Mouse (Mus musculus) spleen, postnatal 36 days (tissue): ENCODE measurements around the gene Exoc6b.

Source experiments
- DNase-seq, 2 experiments: peaks; one replicate each; pipeline ENCODE4 v3.0.0; 2022; ENCODE audit warnings: low spot score in 2 of 2, mixed read lengths in 1 of 2

Gene Exoc6b

DNA sequence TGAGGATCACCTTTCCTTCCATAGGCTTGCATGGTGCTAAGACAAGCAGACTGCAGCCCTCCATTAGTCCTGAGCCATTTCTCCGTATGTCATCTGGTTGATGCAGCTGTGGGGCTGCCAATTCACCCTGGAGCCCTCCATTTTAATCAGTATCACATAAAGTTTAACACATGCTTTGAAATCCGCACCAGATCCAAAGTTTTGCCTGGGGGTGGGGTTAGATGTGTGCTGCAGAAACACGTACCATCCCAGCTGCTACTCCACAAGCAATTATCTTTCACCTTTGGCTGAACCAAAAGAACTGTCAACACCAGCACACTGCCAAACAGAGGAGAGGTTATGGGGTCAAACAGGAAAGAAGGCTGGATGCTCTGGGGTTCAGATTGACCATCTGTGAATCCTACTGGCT is 92.7 kb downstream of the Exoc6b start:
- no peak for DNase-seq

DNA sequence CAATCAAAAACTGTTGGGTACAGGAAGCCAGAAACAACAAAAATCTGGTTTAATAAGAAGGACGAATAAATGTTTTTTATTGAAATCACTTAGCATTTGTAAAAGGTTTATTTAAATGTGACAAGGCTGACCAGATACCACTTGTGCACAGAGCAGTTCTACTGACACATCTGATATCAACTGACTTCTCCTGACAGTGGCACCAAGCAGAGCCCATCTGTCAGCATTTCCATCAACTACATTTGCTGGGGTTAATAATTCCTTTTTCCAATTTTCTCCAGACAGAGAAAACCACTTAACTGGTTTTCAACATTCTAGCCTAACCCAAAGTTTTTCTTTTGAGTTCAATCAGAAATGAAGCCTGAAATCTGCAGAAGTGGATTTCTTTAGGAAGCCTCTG is 100.8 kb downstream of the Exoc6b start:
- no peak for DNase-seq

DNA sequence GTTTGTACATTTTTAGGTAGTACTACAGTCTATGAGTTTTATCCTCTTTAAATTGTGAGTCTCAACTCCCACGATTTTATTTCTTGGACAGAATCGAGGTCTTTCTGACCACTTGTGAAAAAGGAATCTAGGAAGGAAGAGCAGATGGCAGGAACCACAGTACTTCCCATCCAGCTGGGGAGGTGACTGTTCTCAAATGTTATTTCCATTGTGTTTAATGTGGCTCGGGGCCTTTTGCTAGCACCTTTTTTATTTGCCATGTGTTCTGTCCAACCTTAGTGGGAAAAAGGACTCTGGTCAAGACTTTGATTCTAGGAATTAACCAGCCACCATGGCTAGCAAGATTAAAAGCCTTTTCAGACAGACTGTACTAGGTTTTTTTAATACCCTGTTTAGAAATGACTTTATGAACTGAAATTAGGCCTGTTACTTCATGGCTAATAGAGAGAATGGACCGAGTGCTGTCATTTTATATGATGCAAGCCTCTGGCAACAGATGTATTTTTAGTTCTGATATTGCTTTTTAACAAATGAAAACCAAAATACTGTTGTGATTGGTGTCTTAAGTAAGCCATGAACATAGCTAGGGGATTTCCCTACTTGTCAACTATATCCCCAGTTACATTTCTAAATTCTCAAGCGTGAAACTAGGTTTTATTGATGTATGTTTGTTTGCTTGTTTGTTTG is 104.4 kb downstream of the Exoc6b start:
- DNase-seq = no peak

DNA sequence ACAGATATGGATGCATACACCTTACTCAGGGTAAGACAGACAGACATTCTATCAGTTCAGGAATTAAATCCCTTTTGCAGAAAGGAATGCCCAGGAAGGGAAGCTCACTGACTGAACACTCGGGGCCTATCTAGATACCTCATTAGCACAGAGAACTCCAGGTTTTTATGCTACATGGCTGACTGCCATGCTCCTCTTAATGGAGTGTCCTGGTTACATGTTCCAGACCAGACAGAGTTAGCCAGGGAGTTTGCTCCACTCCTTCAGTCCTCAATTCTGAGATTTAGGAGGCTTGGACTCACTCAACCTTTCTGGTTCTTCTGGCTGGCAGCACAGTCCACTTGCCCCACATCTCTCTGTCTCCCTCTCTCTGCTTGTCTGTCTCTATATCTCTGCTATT is 106.3 kb downstream of the Exoc6b start:
- DNase-seq = no peak

DNA sequence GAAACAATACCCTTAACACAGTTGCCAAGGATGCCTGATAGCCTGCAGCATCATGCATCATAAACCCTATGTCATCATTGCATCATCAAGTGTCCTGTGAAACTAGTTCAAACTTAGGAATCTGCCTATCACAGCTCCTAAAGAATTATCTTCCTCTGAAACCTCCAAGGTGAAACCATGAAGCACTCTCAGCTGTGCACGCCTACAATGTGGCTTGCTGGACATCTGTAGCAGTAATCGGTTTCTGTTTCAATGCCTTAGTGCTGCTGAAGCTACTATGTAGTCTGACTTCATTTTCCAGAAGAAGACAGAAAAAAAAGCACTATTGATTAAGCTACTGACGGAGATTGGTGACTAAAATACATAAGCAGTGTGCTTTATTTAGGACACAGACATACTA is 107.5 kb downstream of the Exoc6b start:
- no peak for DNase-seq

DNA sequence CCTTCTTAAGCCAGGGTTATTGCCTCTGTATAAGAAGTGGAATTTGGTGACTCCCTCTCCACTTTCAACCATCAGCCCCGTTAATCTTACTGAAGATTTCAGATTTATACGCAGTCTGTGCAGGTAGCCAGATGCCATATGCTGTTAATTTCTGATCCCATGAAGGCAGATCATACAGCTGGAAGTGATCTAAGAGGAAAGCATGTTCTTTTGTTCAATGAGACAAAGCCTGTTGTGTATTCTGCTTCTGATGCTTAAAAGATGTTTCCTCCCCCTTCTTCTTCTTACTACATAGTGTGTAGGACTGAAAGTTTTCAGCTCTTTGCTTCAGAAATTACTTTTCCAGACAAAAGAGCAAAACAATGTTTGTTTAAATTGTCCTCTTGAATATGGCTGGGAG is 109.8 kb downstream of the Exoc6b start:
- DNase-seq = no peak

DNA sequence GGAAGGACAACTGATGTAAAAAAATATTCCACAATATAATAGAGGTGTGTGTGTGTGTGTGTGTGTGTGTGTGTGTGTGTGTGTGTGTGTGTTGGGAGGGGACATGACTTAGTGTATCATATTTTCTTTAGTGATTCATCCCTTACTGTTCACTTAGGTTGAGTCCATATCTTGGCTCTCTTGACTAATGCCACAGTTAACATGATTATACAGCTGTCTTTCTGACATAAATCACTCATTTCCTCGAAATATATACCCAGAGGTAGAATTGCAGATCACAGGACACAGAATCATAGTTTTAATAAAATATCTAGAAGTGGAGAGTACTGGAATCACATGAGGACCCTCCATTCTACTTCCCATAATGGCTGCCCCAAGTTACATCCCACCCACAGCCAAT is 117.7 kb downstream of the Exoc6b start:
- no peak for DNase-seq

DNA sequence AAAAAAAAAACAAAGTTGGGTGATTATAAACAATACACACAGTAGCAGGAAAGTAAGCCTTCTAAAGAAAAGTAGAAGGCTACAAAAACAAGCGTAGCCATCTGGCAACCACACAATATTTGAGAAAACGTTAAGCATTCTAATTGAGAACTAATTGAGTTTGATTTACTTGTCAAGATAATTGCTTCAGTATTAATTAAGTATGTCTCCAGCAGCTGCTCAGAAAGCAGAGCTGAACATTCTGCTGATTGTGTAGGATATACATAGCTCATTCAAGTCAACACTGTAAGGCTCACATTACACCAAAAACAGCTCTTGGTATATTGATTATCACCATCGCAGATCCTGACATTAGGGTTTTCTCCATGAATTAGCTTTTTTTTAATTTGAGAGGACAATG is 122.7 kb downstream of the Exoc6b start:
- DNase-seq = no peak

DNA sequence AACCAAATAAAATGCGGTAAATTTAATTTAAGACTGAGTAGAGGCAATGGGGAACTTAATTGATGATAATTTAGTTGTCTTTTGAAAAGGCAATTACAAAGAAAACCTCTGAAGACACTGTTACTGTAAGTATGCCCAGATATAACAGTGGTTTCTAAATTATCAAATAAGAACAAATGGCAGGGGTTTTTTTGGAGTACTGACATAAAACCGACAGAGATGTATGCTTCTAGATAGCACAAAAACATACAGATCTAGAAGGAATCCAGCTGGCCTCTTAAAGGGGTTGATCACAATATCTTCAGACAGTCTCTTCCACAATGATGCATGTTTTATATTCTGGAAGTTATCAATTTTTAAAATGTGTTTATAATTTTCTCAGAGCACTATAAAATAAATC is 123.2 kb downstream of the Exoc6b start:
- DNase-seq = no peak

DNA sequence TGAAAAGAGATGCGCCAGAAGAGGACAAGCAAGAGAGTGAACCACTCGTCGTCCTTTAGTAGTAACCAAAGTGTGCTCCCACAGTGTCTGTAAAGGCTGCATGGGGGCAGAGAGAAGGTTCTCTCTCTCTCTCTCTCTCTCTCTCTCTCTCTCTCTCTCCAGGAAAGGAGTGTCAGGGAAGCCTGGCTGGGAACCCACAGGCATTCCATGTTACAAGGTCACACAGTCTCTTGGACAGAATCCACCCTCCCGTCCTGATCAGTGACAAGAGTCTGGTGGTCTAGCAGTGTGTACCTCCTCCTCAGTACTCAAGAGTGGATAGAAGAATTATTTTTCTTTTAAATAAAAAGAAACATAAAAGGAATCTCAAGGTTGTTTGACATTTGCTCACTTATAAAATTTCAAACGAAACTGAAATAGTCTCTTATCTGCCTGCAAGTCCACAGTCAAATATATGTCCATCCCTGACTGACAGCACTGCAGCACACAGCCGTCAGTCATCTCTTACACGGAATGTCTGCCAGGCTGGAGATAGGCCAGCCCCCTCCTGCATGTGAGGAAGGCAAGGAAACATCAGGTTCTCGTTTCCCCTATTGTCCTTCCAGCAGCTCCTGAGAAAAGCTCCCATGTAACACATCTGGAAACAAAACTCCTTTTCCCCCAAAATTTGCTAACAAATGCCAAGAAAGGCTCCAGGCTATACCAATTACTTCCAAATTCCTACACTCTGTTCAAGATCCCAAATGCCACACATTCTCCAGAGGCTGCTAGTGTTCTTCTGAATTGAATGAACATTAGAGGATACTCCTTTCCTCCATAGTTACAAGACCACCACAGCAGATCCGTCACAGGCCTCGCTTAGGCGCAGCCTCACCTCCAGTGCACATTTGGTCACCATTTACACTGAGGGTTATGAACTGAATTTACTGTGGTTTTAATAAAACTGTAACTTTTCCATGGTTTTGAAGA is 136.1 kb downstream of the Exoc6b start:
- no peak for DNase-seq

DNA sequence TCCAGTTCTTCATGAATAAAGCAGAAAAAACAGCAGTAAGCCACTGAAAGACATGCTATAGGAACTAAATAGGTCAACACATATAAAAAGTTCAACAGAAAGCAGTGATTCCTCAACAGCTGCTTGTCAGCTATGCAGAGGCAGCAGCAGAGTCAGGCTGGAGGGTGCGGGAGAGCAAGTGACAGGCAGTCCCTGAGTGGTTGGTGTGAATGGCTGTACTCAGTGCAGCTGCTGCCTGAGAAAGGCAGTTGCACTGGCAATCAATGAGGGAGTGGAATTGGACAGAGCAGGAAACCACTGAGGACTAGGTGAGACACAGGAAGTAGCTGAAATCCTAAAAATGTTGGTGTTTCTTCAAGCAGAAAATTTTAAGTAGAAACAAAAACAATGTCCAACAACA is 138.3 kb downstream of the Exoc6b start:
- DNase-seq = no peak

DNA sequence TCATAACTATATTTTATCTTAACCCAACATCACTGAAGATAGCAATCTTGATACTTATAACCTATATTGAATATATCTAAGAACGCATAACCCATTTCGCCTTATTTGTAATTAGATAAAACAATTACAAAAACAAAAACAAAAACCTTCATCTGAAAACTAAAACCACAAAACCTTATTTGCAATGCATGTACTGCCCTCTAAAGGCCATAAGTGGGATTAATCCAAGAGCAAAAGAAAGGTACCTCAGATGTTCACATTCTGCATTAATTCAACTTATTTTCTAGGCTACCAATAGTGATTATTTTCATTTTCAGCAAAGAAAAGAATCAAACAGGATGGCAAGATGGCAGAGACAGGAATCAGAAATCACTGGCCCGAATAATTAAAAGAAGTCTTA is 143.2 kb downstream of the Exoc6b start:
- DNase-seq = no peak

DNA sequence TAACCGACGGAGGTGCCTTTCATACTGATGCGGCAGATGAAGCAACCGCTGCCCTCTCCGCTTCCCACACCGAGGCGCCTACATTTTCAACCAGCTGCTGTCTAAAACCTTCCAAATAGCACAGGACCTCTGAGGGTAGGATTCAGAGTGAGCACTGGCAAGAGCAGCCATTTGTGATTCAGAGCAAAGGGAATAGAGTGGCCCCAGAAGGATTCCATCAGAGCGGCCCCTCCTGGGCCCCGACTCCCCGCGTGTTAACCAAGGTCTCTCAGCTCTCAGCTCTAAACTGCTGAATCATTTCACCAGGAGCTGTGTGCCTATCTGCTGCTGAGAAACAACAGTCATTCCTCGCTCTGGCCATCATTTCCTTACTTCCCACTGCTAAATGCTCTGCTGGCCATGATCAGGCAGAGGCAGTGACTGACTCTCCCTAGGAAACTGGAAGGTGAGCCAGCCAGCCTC is 145.5 kb downstream of the Exoc6b start:
- DNase-seq = no peak

DNA sequence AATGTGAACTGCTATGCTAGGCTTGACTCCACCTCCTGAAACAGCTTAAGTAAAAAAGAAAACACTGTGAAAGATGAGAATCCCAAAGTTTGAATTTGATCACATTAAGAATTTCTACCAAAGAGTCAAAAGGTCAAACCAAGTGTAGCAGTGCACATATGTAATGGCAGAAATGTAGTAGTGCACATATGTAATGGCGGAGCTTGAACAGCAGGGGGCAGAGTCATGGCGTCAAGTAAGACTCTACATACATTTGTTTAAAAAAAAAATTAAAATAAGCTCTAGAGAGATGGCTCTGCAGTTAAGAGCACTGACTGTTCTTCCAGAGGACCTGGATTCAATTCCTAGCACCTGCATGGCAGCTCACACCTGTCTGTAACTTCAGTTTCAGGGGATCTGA is 153.0 kb downstream of the Exoc6b start:
- no peak for DNase-seq

DNA sequence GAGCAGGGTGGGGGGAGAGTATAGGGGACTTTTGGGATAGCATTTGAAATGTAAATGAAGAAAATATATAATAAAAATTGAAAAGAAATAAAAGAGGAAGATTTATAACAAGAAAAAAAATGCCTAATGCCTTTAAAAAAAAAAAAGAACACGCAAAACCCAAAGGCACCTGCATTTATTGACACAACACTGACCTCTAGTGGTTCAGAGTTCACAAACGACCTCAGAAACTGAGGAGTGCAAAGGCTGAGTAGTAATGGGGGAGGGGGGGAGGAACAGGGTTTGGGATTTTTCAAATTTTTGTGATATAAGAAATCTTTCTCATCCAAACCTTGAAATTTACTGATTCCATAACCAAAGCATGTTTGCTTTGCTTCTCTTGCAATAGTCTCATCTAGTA is 156.9 kb downstream of the Exoc6b start:
- no peak for DNase-seq

DNA sequence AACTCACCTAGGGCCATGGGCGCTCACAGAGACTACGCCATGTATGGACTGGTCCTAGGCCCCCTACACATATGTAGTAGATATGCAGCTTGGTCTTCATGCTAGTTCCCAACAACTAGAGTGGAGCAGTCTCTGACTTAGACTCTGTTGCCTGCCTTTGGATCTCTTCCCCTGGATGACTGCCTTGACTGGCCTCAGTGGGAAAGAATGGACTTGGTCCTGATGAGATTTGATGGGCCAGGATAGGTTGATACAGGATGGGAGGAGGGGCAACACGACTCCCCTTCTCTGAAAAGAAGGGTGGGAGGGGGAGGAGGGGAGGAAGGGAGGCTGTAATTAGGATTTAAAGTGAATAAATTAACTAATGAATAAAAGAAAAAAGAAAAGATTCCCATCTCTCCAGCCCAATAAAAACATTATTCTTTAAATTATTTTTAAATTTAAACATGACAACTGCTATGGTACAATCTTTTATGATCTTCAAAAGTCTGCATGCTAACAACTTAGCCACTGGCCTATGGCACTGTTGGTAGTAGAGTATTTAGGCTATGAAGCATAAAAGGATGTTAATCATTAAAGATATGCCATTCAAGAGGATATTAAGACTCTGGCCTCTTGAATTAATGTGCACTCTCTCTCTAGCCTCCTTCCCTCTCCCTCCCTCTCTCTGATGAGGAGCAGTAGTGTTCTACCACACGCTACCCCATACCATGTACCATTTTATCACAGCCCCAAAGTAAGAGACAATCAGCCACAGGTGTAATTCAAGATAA is 170.1 kb downstream of the Exoc6b start:
- DNase-seq = no peak

DNA sequence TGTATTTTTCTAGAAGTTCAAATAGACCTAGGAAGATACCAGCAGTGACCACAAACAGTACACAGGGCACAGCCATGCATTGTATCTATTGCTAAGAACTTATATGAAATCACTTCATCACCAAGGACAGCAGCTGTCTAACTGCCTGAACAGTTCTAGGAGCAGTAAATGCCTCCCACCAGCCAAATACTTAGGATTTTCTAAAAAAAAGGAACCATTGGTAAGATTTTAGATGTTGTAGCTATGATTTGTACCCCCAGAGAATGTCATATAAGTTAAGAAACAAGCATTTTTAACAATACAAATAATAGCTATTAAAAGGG is 175.6 kb downstream of the Exoc6b start:
- DNase-seq = no peak

DNA sequence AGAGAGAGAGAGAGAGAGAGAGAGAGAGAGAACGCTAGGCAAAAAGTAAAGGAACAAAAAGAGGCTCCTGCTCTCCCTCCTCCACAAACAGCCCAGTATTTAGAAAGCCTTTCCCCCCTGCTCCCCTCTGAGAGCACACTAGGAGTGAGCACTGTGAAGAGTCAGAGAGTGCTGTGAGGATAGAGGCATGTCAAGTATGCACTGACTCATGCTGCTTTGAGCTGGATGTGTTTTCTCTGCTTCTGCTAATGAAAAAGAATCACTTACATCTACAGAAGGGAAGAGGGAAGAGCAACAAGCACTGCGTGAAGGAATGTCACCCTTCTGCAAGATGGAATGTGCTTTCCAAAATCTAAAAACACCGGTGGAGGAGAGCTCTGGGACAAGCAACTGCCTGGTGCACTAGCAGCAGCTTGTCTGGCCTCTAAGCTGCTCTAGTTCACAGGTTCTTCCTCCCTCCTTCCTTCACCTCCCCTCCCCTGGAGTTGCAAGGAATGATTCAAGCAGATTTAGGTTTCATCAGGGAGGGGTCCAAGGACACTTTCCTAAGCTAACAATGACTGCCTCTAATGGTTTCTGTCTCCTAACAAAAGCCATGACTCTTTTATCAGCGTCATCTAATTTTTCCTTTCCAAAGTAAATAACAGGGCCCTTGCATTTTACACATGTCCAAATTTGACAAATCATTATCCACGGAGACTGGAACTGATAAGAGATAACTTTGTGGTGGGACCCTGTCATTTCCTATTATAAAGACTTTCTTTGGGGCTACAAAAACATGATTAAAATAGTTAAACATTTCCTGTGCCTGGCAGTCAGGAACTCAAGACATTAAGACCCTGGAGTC is 176.2 kb downstream of the Exoc6b start:
- DNase-seq = no peak

DNA sequence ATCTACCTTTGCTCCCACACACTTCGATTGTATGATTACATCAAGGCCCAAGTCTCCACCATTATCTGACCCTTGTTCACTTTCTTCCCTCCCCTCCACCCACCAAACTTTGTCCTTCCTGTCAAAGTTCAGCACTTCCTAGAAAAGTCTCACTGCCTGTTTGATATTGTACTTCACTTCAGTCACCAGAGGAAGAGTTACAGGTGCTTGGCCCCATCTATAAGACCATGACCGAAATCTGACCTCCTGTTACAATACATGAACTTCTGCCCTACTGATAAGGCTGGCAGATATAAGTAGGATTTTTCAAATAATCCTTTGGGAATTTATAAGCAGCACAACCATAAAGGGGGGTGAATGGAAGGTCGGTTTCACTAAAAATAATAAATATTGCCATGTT is 182.8 kb downstream of the Exoc6b start:
- no peak for DNase-seq

DNA sequence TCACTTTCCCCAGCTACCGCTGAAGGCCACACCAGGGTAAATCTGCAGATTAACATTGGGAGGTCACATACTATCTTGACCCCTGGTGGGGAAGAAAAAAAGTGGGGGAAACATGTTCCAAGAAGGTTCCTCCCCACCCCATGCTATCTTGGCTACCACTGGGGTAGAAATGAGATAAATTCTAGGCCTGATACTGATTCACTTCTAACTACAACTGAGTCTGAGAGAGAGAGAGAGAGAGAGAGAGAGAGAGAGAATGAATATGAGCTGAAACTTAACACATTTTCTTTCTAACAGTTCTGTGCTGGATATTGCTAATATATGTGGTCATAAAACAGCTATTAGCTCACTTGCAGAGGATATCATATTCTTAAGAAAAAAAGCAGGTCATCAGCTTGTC is 184.2 kb downstream of the Exoc6b start:
- no peak for DNase-seq

DNA sequence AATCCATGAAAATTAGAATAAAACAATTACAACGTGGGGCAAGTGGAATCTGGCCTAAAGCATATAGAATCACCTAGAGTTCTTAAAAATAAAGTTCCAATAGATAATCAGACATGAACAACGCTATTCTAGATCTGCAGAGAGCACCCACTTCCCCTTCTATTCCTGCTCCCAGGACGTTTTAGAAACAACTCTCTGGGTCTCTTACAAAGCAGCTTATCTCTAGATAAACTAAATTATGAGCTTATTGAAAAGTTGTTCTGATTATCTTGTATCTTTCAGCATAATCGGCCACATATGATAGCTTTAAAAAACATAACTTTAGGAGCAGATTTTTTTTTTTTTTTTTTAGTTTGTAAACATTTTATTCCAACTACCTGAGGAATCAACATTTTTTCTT is 185.6 kb downstream of the Exoc6b start:
- DNase-seq = no peak
